Mouse (Mus musculus): ENCODE measurements around the gene Ccdc124. TPM values are rescaled to one million over a fixed set of nuclear protein-coding genes. Genes with fewer than 3 reads are reported as not detected.

Ccdc124 gene
- polyA plus RNA-seq, 1 experiment from 2014 or later: 81.8 TPM

DNA sequence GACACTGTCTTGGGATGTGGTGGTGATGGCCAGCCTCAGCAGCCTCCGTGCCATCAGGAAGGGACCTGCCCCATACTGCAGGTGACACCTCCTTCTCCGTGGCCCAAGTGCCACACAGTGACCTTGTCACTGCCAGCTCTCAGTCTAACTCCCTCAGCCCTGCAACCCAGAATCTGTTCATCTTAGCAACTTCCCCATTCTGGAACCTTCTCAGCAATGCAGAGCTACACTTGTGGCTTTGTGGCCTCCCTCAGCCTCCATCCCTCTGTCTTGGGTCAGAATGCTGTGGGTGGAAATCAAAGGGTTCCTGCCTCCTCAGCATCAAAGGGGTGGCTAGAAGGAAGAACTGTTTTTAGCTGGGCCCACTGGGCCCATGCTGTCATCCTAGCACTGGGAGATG is 19.9 kb downstream of the Ccdc124 start:
- Histone ChIP-seq H3K4me1 (replicated peaks) (peaks cover 20% of the 10 kb centered on the region), H3K9ac (no peak overlapping the region), H3K27me3 (replicated peaks) (peaks cover 44% of the 10 kb centered on the region), H3K9me3 (replicated peaks) (no peaks in the 10 kb centered on the region), H3K4me2 (no peak overlapping the region), H3K36me3 (no peaks in the 10 kb centered on the region), H3K4me3 (no peak overlapping the region), H3K27ac (ENCODE audit: poor library complexity, severe bottlenecking) (no peak overlapping the region)
- no peak for ATAC-seq (ENCODE audit: insufficient number of reproducible peaks, low FRiP score)
- WGBS: 66% methylated on average over 2 of the region's 2 CpGs

DNA sequence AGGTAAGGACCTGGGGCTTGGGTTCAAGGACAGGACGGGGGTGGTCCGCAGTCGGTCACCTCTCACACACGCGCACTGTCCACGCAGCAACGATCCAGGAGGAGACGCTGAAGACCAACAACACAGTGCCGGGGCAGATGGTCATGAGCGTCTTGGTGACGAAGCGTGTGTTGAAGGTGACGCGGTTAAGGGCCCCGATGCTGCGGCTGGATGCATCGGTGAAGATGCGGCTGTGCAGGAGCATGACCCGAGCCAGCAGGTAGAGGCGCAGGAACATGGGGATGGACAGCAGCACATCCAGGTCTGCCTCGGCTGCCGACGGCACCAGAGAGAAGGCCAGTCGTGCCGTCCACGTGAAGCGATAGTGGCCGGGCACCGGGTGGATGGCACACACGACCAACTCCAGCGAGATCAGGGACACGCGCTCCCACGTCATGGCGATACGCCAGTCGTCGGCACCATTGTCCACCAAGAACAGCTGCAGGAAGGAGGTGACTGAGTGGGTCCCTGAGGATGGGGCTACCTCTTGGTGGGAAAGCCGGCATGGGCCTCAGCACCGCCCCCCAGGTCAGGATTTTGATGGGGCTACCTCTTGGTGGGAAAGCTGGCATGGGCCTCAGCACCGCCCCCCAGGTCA is 21.0 kb downstream of the Ccdc124 start:
- no peak for ATAC-seq (ENCODE audit: insufficient number of reproducible peaks, low FRiP score)
- Histone ChIP-seq H3K9me3 (replicated peaks) (no peaks in the 10 kb centered on the region), H3K9ac (no peak overlapping the region), H3K36me3 (no peaks in the 10 kb centered on the region), H3K4me3 (no peak overlapping the region), H3K27me3 (replicated peaks) (peaks cover 55% of the 10 kb centered on the region), H3K27ac (ENCODE audit: poor library complexity, severe bottlenecking) (no peak overlapping the region), H3K4me2 (no peak overlapping the region), H3K4me1 (replicated peaks) (peaks cover 20% of the 10 kb centered on the region)
- 85% methylated on average over 41 of the region's 41 CpGs for WGBS

DNA sequence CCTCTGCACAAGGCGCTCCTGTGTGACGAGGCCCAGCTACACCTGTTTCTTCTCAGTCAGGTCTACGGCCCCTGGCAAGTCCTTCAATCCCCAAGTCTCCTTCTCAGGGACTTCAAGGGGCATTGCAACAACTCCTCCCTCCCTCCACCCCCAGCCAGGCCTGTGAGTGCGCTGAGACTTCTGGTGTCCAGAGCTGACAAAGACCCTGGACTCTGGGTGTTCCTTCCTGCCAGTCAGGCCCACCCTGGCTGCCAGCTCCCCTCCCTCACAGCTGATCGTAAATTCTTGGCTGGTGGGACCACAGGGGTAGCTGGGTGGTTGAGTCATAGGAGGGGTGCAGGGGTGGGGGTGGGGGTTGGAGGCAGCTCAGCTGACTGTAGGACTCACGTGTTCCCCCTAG is 21.9 kb downstream of the Ccdc124 start:
- WGBS: 51% methylated on average over 6 of the region's 6 CpGs
- Histone ChIP-seq H3K9me3 (replicated peaks) (no peaks in the 10 kb centered on the region), H3K4me2 (no peak overlapping the region), H3K9ac (0 out of 2 replicates have a peak overlapping the region, but pooled peaks have one; percentile 32), H3K36me3 (no peaks in the 10 kb centered on the region), H3K4me3 (no peak overlapping the region), H3K4me1 (replicated peaks) (peaks cover 12% of the 10 kb centered on the region), H3K27ac (ENCODE audit: poor library complexity, severe bottlenecking) (no peak overlapping the region), H3K27me3 (replicated peaks) (peaks cover 57% of the 10 kb centered on the region)
- no peak for ATAC-seq (ENCODE audit: insufficient number of reproducible peaks, low FRiP score)

DNA sequence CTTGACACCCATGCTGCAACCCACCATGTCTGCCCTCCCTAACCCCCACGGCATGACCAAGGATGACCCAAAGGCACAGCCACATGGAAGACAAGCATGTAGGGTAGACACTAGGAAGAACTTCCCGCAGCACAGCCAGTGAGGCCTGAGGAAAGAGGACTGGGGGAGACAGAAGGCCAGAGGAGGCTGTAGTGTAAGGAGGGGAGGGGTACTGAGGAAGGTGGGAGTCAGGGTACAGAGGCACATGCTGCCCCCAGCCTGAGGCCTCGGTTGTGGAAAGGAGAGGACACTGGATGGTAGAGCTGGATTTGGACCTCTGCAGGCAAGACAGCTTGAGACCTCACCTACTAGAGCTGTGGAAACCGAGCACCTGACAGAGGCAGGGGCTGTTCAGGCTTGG is 22.8 kb downstream of the Ccdc124 start:
- H3K27ac ChIP-seq (ENCODE audit: poor library complexity, severe bottlenecking): no peak overlapping the region
- no peaks in the 10 kb centered on the region for H3K36me3 ChIP-seq
- WGBS: 85% methylated on average over 4 of the region's 4 CpGs
- H3K4me3 ChIP-seq: no peak overlapping the region
- no peak for ATAC-seq (ENCODE audit: insufficient number of reproducible peaks, low FRiP score)
- H3K9me3 ChIP-seq (replicated peaks): no peaks in the 10 kb centered on the region
- H3K27me3 ChIP-seq (replicated peaks): peaks cover 58% of the 10 kb centered on the region
- no peak overlapping the region for H3K4me2 ChIP-seq
- H3K9ac ChIP-seq: no peak overlapping the region
- peaks cover 7% of the 10 kb centered on the region; the same call in 1 of the 2 replicates for H3K4me1 ChIP-seq (replicated peaks)

DNA sequence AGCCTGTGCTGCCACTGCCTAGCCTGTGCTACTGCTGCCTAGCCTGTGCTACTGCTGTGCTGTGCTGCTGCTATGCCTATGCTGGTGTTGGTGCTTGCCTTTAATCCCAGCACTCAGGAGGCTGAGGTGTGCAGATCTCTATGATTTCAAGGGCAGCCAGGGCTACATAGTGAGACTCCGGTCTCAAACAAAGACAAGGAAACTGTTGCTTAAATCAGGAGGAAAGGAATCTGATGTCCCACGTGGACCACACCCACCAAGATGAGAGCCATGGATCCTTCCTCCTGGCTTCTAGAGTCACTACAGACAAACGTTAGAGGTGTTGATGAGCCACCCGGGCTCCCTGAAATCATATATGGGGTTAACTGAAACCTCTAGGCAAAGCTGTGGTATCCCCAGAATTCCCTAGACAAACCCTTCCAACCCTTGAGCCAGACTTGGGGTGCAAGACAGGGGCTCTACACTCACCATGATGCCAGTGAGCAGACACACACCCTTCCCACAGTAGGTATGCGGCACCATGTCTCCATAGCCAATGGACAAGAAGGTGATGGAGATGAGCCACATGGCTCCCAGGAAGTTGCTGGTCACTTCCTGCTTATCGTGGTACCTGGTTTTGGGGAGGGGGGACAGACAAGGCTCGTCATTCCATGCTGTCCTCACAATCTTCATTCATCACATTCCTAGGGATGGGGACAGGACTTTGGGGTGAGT is 23.4 kb downstream of the Ccdc124 start:
- no peak overlapping the region for H3K9ac ChIP-seq
- no peaks in the 10 kb centered on the region for H3K9me3 ChIP-seq (replicated peaks)
- H3K4me1 ChIP-seq (replicated peaks): peaks cover 7% of the 10 kb centered on the region; the same call in 1 of the 2 replicates
- no peak overlapping the region for H3K4me3 ChIP-seq
- 65% methylated on average over 7 of the region's 7 CpGs for whole genome bisulfite sequencing
- no peaks in the 10 kb centered on the region for H3K36me3 ChIP-seq
- no peak for ATAC-seq (ENCODE audit: insufficient number of reproducible peaks, low FRiP score)
- H3K4me2 ChIP-seq: no peak overlapping the region
- peaks cover 54% of the 10 kb centered on the region for H3K27me3 ChIP-seq (replicated peaks)
- no peak overlapping the region for H3K27ac ChIP-seq (ENCODE audit: poor library complexity, severe bottlenecking)

DNA sequence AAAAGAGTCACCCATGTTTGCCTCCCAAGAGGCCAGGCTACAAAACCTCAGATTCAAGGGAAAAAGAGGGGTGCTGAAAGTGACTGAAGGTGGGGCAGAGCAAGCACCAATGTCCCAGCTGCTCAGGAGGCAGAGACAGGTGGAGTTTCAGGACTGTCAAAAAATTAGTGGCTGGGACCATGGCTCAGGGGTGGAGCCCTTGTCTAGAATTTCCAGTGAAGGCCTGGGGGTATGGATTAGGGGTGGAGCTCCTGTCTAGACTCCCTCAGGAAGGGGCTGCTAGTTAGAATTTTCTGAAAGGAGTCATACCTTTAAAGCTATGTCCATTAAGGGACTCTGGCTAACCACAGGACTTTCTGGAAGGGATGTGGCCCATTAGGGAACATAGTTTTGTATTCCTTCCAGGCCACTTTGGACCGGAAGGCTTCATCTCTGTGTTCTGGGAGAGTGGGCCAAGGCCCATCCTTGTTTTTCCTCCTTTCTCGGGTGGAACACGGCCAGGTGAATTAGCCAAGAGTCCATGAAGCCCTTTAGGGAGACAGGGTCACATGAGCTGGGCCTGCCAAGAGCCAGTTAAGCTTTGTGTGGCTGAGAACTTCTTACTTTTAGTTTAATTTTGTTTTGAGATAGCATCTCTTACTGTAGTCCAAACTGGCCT is 24.3 kb downstream of the Ccdc124 start:
- peaks cover 7% of the 10 kb centered on the region; the same call in 1 of the 2 replicates for H3K4me1 ChIP-seq (replicated peaks)
- no peak overlapping the region for H3K9ac ChIP-seq
- H3K27ac ChIP-seq (ENCODE audit: poor library complexity, severe bottlenecking): no peak overlapping the region
- ATAC-seq (ENCODE audit: insufficient number of reproducible peaks, low FRiP score): no peak
- H3K9me3 ChIP-seq (replicated peaks): no peaks in the 10 kb centered on the region
- H3K27me3 ChIP-seq (replicated peaks): peaks cover 51% of the 10 kb centered on the region
- no peaks in the 10 kb centered on the region for H3K36me3 ChIP-seq
- no peak overlapping the region for H3K4me2 ChIP-seq
- no peak overlapping the region for H3K4me3 ChIP-seq
- WGBS: 72% methylated on average over 3 of the region's 3 CpGs

DNA sequence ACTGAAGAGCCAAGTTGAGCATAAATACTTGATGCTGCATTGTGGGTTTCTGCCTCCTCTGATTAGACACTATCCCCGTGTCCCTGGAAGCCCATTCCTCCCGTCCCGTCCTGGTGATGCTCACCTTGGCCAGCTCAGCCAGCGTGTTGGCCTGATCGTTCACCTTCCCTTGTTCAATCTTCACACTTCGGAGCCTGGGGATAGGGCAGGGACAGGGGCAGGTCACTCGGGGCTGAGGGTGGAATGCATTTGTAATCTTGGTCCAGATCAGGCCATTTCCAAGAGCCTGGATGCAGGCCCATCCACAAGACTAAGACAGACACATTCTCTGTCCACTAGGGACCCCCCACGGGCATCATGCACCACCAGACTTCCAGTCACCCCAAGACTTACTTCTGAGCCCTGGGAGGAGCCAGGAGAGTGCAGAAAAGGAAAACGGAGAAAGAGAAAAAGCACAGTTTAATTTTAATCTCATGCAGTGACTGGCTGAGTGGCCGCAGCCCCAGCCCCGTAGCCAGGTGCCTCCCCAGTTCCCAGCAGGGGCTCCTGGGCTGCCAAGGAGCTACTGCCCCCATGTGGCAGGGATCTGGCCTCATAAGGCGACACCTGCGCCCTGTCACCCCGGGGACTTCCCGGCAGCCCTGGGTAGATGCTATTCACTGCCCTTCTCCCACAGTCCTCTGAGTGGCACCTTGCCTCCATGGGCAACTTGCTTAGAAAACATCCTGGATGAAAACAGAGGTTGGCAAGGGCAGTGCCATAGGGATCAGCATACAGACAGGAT is 27.2 kb downstream of the Ccdc124 start:
- peak overlapping the region; percentile 18; the same call in 1 of the 2 replicates for H3K9ac ChIP-seq
- H3K4me1 ChIP-seq (replicated peaks): no peaks in the 10 kb centered on the region
- H3K9me3 ChIP-seq (replicated peaks): no peaks in the 10 kb centered on the region
- peaks cover 67% of the 10 kb centered on the region for H3K27me3 ChIP-seq (replicated peaks)
- H3K27ac ChIP-seq (ENCODE audit: poor library complexity, severe bottlenecking): no peak overlapping the region
- H3K4me2 ChIP-seq: no peak overlapping the region
- no peaks in the 10 kb centered on the region for H3K36me3 ChIP-seq
- ATAC-seq (ENCODE audit: insufficient number of reproducible peaks, low FRiP score): no peak
- H3K4me3 ChIP-seq: no peak overlapping the region
- WGBS: 47% methylated on average over 15 of the region's 15 CpGs

DNA sequence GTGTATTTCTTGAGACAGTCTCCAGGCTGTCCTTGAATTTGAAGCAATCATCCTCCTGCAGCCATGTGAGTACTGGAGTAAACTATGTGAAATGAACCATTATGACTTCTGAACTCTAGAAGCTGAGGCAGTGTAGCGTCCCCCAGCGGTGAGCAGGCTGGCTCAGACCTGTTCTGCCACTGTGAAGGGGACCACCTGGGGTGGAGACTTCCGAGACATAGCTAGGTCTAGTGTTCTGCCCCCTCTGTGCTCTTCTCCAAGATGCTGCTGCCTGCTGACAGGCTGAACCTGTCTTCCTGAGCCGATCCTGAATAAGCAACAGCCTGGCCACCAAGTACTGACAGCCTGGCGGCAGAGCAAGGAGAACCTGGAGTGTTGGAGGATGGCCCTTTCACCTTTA is 28.6 kb downstream of the Ccdc124 start:
- Histone ChIP-seq H3K9me3 (replicated peaks) (no peaks in the 10 kb centered on the region), H3K4me2 (no peak overlapping the region), H3K27ac (ENCODE audit: poor library complexity, severe bottlenecking) (no peak overlapping the region), H3K4me1 (replicated peaks) (peaks cover 6% of the 10 kb centered on the region; the same call in 1 of the 2 replicates), H3K4me3 (no peak overlapping the region), H3K27me3 (replicated peaks) (peaks cover 59% of the 10 kb centered on the region), H3K36me3 (no peaks in the 10 kb centered on the region), H3K9ac (no peak overlapping the region)
- no peak for ATAC-seq (ENCODE audit: insufficient number of reproducible peaks, low FRiP score)
- 42% methylated on average over 5 of the region's 5 CpGs for WGBS

DNA sequence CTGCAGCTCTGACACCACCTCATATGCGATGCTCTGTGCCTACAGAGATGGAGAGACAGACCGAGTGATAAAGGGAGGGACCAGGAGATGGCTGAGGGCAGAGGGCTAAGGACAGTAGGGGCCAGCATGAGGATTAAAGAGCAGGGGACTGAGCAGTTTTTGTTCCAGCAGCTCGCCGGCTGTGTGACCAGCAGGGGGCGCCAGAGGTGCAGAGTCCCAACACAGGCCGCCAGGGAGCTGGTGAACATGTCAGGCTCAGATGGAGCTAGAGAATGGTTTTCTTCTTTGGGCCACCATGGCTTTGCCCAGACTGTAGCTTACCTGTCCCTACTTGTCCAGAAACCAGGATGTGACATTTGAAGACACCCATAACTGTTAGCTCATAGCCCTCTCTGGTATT is 29.2 kb downstream of the Ccdc124 start:
- Histone ChIP-seq H3K4me2 (no peak overlapping the region), H3K4me1 (replicated peaks) (peaks cover 7% of the 10 kb centered on the region; the same call in 1 of the 2 replicates), H3K9me3 (replicated peaks) (no peaks in the 10 kb centered on the region), H3K4me3 (no peak overlapping the region), H3K9ac (no peak overlapping the region), H3K27me3 (replicated peaks) (peaks cover 56% of the 10 kb centered on the region), H3K36me3 (no peaks in the 10 kb centered on the region), H3K27ac (ENCODE audit: poor library complexity, severe bottlenecking) (no peak overlapping the region)
- ATAC-seq (ENCODE audit: insufficient number of reproducible peaks, low FRiP score): no peak
- WGBS: 2% methylated on average over 6 of the region's 6 CpGs

DNA sequence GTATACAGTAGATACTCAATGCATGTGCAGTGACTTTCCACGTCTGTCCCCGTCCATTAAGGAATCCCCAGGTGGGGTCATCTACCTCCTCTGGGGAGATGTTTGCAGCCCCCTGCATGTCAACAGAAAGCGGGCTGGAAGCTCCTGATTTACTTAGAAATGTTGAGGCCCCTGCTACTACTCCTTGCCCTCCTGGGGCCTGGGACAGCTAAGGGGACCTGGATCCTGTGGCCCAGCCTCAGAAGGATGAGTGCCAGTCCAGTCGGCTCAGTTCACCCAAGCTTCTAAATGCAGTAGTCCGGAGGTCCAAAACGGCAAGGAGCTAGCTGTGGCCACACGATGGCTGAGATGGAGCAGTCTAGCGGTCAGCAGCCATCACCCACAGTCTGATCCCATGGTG is 29.8 kb downstream of the Ccdc124 start:
- Histone ChIP-seq H3K36me3 (no peaks in the 10 kb centered on the region), H3K27me3 (replicated peaks) (peaks cover 55% of the 10 kb centered on the region), H3K4me1 (replicated peaks) (peaks cover 7% of the 10 kb centered on the region; the same call in 1 of the 2 replicates), H3K4me3 (no peak overlapping the region), H3K9me3 (replicated peaks) (no peaks in the 10 kb centered on the region), H3K9ac (no peak overlapping the region), H3K27ac (ENCODE audit: poor library complexity, severe bottlenecking) (no peak overlapping the region), H3K4me2 (no peak overlapping the region)
- WGBS: 79% methylated on average over 8 of the region's 8 CpGs
- ATAC-seq (ENCODE audit: insufficient number of reproducible peaks, low FRiP score): no peak

All from heart, embryonic 12.5 days (tissue).